Mouse (Mus musculus): ENCODE results near the gene Tgm4. TPM values are rescaled to one million over a fixed set of nuclear protein-coding genes. Genes with fewer than 3 reads are reported as not detected.

Tgm4 gene
- polyA plus RNA-seq, 1 experiment from 2014 or later, result 0.27 TPM

- Histone ChIP-seq H3K4me2 (no peak overlapping the region), H3K9me3 (no peaks in the 10 kb centered on the region), H3K27me3 (replicated peaks) (no peaks in the 10 kb centered on the region), H3K4me3 (no peak overlapping the region), H3K36me3 (no peaks in the 10 kb centered on the region), H3K4me1 (peaks cover 8% of the 10 kb centered on the region; the same call in 1 of the 2 replicates), H3K27ac (replicated peaks) (no peak overlapping the region), H3K9ac (no peak overlapping the region)
- no peak for ATAC-seq (ENCODE audit: extremely low read depth, insufficient number of reproducible peaks, low FRiP score, low TSS enrichment)
These were observed 24.3 kb downstream of the Tgm4 start for GRCm38 (mm10) chr9:123058724-123059292.

- Histone ChIP-seq H3K9ac (no peak overlapping the region), H3K27ac (replicated peaks) (no peak overlapping the region), H3K4me3 (no peak overlapping the region), H3K36me3 (no peaks in the 10 kb centered on the region), H3K27me3 (replicated peaks) (no peaks in the 10 kb centered on the region), H3K9me3 (no peaks in the 10 kb centered on the region), H3K4me2 (no peak overlapping the region), H3K4me1 (peaks cover 8% of the 10 kb centered on the region; the same call in 1 of the 2 replicates)
- ATAC-seq (ENCODE audit: extremely low read depth, insufficient number of reproducible peaks, low FRiP score, low TSS enrichment), result no peak
- 88% methylated on average over 3 of the region's 3 CpGs for WGBS
These were observed 25.6 kb downstream of the Tgm4 start for GRCm38 (mm10) chr9:123060172-123060571.

- no peak for ATAC-seq (ENCODE audit: extremely low read depth, insufficient number of reproducible peaks, low FRiP score, low TSS enrichment)
- peaks cover 96% of the 10 kb centered on the region for H3K36me3 ChIP-seq
- H3K9ac ChIP-seq, result no peak overlapping the region
These were observed 44.6 kb downstream of the Tgm4 start for GRCm38 (mm10) chr9:123079149-123079548.

GRCm38 (mm10) chr9:123080355-123080754 is 45.8 kb downstream of the Tgm4 start:
- WGBS, result 95% methylated on average over 7 of the region's 7 CpGs
- no peaks in the 10 kb centered on the region for H3K4me1 ChIP-seq
- peaks cover 96% of the 10 kb centered on the region for H3K36me3 ChIP-seq
- no peaks in the 10 kb centered on the region for H3K27me3 ChIP-seq (replicated peaks)
- ATAC-seq (ENCODE audit: extremely low read depth, insufficient number of reproducible peaks, low FRiP score, low TSS enrichment), result no peak
- H3K4me2 ChIP-seq, result no peak overlapping the region
- H3K4me3 ChIP-seq, result no peak overlapping the region
- H3K27ac ChIP-seq (replicated peaks), result no peak overlapping the region
- H3K9me3 ChIP-seq, result no peaks in the 10 kb centered on the region
- H3K9ac ChIP-seq, result no peak overlapping the region

More at GRCm38 (mm10) chr9:123079149-123079548, 44.6 kb downstream of the Tgm4 start:
- H3K27me3 ChIP-seq (replicated peaks), result no peaks in the 10 kb centered on the region
- H3K4me2 ChIP-seq, result no peak overlapping the region
- no peaks in the 10 kb centered on the region for H3K9me3 ChIP-seq
- H3K4me1 ChIP-seq, result no peaks in the 10 kb centered on the region
- H3K4me3 ChIP-seq, result no peak overlapping the region
- 77% methylated on average over 5 of the region's 5 CpGs for WGBS
- H3K27ac ChIP-seq (replicated peaks), result no peak overlapping the region

- H3K4me1 ChIP-seq, result no peaks in the 10 kb centered on the region
- H3K9ac ChIP-seq, result no peak overlapping the region
- H3K36me3 ChIP-seq, result peaks cover 96% of the 10 kb centered on the region
- no peak overlapping the region for H3K4me3 ChIP-seq
- no peak overlapping the region for H3K4me2 ChIP-seq
- H3K27me3 ChIP-seq (replicated peaks), result no peaks in the 10 kb centered on the region
- no peak overlapping the region for H3K27ac ChIP-seq (replicated peaks)
- WGBS, result 70% methylated on average over 1 of the region's 1 CpGs
- H3K9me3 ChIP-seq, result no peaks in the 10 kb centered on the region
- no peak for ATAC-seq (ENCODE audit: extremely low read depth, insufficient number of reproducible peaks, low FRiP score, low TSS enrichment)
These were observed 46.3 kb downstream of the Tgm4 start for GRCm38 (mm10) chr9:123080796-123081195.

- Histone ChIP-seq H3K9me3 (no peaks in the 10 kb centered on the region), H3K9ac (no peak overlapping the region), H3K36me3 (peaks cover 97% of the 10 kb centered on the region), H3K4me3 (no peak overlapping the region), H3K27me3 (replicated peaks) (no peaks in the 10 kb centered on the region), H3K4me2 (no peak overlapping the region), H3K4me1 (no peaks in the 10 kb centered on the region), H3K27ac (replicated peaks) (no peak overlapping the region)
- WGBS, result 77% methylated on average over 1 of the region's 1 CpGs
- ATAC-seq (ENCODE audit: extremely low read depth, insufficient number of reproducible peaks, low FRiP score, low TSS enrichment), result no peak
These were observed 50.8 kb downstream of the Tgm4 start for GRCm38 (mm10) chr9:123085373-123085772.

GRCm38 (mm10) chr9:123087558-123087957 is 53.0 kb downstream of the Tgm4 start:
- H3K4me1 ChIP-seq, result no peaks in the 10 kb centered on the region
- peaks cover 93% of the 10 kb centered on the region for H3K36me3 ChIP-seq
- 0 out of 2 replicates have a peak overlapping the region, but pooled peaks have one; percentile 12 for H3K27ac ChIP-seq (replicated peaks)
- 60% methylated on average over 3 of the region's 3 CpGs for WGBS
- H3K4me2 ChIP-seq, result no peak overlapping the region
- no peak overlapping the region for H3K4me3 ChIP-seq
- ATAC-seq (ENCODE audit: extremely low read depth, insufficient number of reproducible peaks, low FRiP score, low TSS enrichment), result no peak
- H3K9me3 ChIP-seq, result no peaks in the 10 kb centered on the region
- no peaks in the 10 kb centered on the region for H3K27me3 ChIP-seq (replicated peaks)
- H3K9ac ChIP-seq, result no peak overlapping the region

GRCm38 (mm10) chr9:123090844-123091243 is 56.3 kb downstream of the Tgm4 start:
- no peaks in the 10 kb centered on the region for H3K9me3 ChIP-seq
- H3K27me3 ChIP-seq (replicated peaks), result no peaks in the 10 kb centered on the region
- H3K4me1 ChIP-seq, result no peaks in the 10 kb centered on the region
- 76% methylated on average over 4 of the region's 4 CpGs for WGBS
- H3K9ac ChIP-seq, result no peak overlapping the region
- no peak for ATAC-seq (ENCODE audit: extremely low read depth, insufficient number of reproducible peaks, low FRiP score, low TSS enrichment)
- no peak overlapping the region for H3K4me3 ChIP-seq
- H3K27ac ChIP-seq (replicated peaks), result no peak overlapping the region
- no peak overlapping the region for H3K4me2 ChIP-seq
- H3K36me3 ChIP-seq, result peaks cover 88% of the 10 kb centered on the region

- H3K36me3 ChIP-seq, result peaks cover 78% of the 10 kb centered on the region
- 93% methylated on average over 16 of the region's 16 CpGs for WGBS
These were observed 65.3 kb downstream of the Tgm4 start for GRCm38 (mm10) chr9:123099631-123100455.

GRCm38 (mm10) chr9:123103425-123103824 is 68.9 kb downstream of the Tgm4 start:
- Histone ChIP-seq H3K9ac (no peak overlapping the region), H3K36me3 (peaks cover 54% of the 10 kb centered on the region), H3K4me3 (no peak overlapping the region), H3K9me3 (no peaks in the 10 kb centered on the region), H3K27ac (replicated peaks) (no peak overlapping the region), H3K27me3 (replicated peaks) (no peaks in the 10 kb centered on the region), H3K4me2 (no peak overlapping the region), H3K4me1 (no peaks in the 10 kb centered on the region)
- no peak for ATAC-seq (ENCODE audit: extremely low read depth, insufficient number of reproducible peaks, low FRiP score, low TSS enrichment)

More at GRCm38 (mm10) chr9:123099631-123100455, 65.3 kb downstream of the Tgm4 start:
- no peak overlapping the region for H3K9ac ChIP-seq
- H3K27me3 ChIP-seq (replicated peaks), result no peaks in the 10 kb centered on the region
- no peaks in the 10 kb centered on the region for H3K9me3 ChIP-seq
- no peak overlapping the region for H3K27ac ChIP-seq (replicated peaks)
- H3K4me2 ChIP-seq, result no peak overlapping the region
- no peak overlapping the region for H3K4me3 ChIP-seq
- ATAC-seq (ENCODE audit: extremely low read depth, insufficient number of reproducible peaks, low FRiP score, low TSS enrichment), result no peak
- H3K4me1 ChIP-seq, result no peaks in the 10 kb centered on the region

- no peak overlapping the region for H3K4me3 ChIP-seq
- no peak overlapping the region for H3K27ac ChIP-seq (replicated peaks)
- no peak overlapping the region for H3K9ac ChIP-seq
- H3K4me2 ChIP-seq, result no peak overlapping the region
- ATAC-seq (ENCODE audit: extremely low read depth, insufficient number of reproducible peaks, low FRiP score, low TSS enrichment), result no peak
- H3K27me3 ChIP-seq (replicated peaks), result no peaks in the 10 kb centered on the region
- H3K36me3 ChIP-seq, result peaks cover 45% of the 10 kb centered on the region
- H3K4me1 ChIP-seq, result no peaks in the 10 kb centered on the region
- no peaks in the 10 kb centered on the region for H3K9me3 ChIP-seq
These were observed 69.8 kb downstream of the Tgm4 start for GRCm38 (mm10) chr9:123104362-123104761.

- H3K36me3 ChIP-seq, result peaks cover 28% of the 10 kb centered on the region
- H3K27ac ChIP-seq (replicated peaks), result no peak overlapping the region
- no peak overlapping the region for H3K4me2 ChIP-seq
- WGBS, result 82% methylated on average over 4 of the region's 4 CpGs
- no peaks in the 10 kb centered on the region for H3K27me3 ChIP-seq (replicated peaks)
- H3K4me3 ChIP-seq, result no peak overlapping the region
- peaks cover 10% of the 10 kb centered on the region for H3K4me1 ChIP-seq
- no peak for ATAC-seq (ENCODE audit: extremely low read depth, insufficient number of reproducible peaks, low FRiP score, low TSS enrichment)
- no peak overlapping the region for H3K9ac ChIP-seq
- H3K9me3 ChIP-seq, result no peaks in the 10 kb centered on the region
These were observed 72.7 kb downstream of the Tgm4 start for GRCm38 (mm10) chr9:123107186-123107585.

All from heart, embryonic 13.5 days (tissue).